Mouse (Mus musculus): ENCODE data around the gene Pde10a. TPM values are rescaled to one million over a fixed set of nuclear protein-coding genes. Genes with fewer than 3 reads are reported as not detected.

Pde10a gene
- polyA plus RNA-seq, 1 experiment from 2014 or later, result 1.9 TPM

DNA sequence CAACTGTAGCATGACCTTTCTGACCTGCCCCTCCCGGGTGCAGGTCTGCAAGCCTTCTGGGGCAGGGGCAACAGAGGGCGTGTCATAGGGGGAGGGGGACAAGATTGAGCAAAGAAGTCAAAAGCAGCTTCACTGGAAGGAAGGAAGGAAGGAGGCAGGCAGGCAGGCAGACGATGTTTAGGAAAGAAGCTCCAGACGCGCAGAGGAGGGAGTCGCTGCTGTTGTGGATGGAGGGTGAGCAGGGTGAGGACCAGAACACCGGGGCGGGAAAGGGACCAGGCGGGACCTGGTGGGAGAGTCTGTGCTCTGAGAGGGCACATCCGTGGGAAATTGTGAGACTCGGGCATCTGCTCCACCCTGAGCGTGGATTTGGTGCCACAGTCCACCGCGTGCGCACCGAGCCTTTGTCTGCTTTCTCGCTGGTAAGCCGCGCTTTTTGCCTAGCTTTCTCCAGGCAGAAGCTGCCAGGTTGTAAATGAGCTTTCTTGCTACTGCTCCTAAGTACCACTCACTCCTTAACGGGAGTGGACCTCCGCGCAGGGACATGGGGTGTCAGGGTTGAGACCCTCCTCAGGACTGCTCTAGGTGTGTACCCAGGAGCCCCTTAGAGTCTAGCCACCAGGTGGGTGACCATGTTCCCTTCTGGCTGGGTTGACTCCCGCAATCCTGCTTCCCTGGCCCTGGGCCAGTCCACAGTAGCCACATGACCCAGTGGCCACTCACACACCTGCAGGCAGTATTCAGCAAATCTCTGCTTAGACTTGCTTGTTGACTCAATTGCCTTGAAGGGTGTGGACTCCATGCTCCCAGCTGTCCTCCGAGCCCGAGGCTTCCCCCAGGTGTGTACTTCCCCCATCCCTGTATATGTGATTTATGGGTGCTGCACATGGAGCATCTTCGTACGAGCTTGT is 278.0 kb downstream of the Pde10a start:
- no peaks in the 10 kb centered on the region for H3K36me3 ChIP-seq (ENCODE audit: control insufficient read depth, insufficient read depth)
- peak overlapping the region; percentile 77 for H3K4me3 ChIP-seq (ENCODE audit: low read length)
- peaks cover 73% of the 10 kb centered on the region for H3K27me3 ChIP-seq (ENCODE audit: control insufficient read depth, insufficient read depth, low read length)
- WGBS, result 13% methylated on average over 27 of the region's 27 CpGs
- H3K9me3 ChIP-seq (replicated peaks; ENCODE audit: control insufficient read depth, low read length), result no peaks in the 10 kb centered on the region
- peak overlapping the region; percentile 75 for H3K9ac ChIP-seq (ENCODE audit: low read length)
- peak overlapping the region; percentile 98 for H3K4me2 ChIP-seq (ENCODE audit: low read depth, low read length)
- H3K27ac ChIP-seq (ENCODE audit: low read length), result no peak overlapping the region
- ATAC-seq (replicated peaks; ENCODE audit: extremely low read depth, insufficient read depth, low FRiP score), result no peak
- H3K4me1 ChIP-seq (ENCODE audit: control insufficient read depth, insufficient read depth, low read length), result peaks cover 15% of the 10 kb centered on the region

DNA sequence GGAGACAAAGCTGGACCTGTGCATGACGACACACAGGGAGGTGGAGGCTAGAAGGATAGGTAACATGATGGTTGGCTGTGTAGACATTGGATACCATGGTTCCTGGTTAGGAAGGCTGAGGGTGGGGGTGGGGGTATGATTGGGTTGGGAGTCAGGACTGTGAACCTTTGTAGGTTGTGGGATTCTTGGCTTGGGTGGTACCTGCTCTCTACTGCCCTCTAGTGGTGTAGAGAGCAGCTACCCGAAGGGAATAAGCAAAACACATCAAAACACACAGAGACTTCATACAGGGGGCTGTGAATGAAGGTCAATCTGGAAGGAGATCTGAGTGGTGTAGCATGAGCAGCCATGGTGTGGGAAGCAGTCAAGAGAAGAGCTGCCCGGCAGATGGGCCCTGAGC is 282.2 kb downstream of the Pde10a start:
- Histone ChIP-seq H3K9me3 (replicated peaks; ENCODE audit: control insufficient read depth, low read length) (no peaks in the 10 kb centered on the region), H3K36me3 (ENCODE audit: control insufficient read depth, insufficient read depth) (no peaks in the 10 kb centered on the region), H3K4me1 (ENCODE audit: control insufficient read depth, insufficient read depth, low read length) (peaks cover 7% of the 10 kb centered on the region), H3K27ac (ENCODE audit: low read length) (no peak overlapping the region), H3K4me3 (ENCODE audit: low read length) (no peak overlapping the region), H3K4me2 (ENCODE audit: low read depth, low read length) (no peak overlapping the region), H3K27me3 (ENCODE audit: control insufficient read depth, insufficient read depth, low read length) (peaks cover 63% of the 10 kb centered on the region), H3K9ac (ENCODE audit: low read length) (no peak overlapping the region)
- 45% methylated on average over 3 of the region's 3 CpGs for WGBS
- ATAC-seq (replicated peaks; ENCODE audit: extremely low read depth, insufficient read depth, low FRiP score), result no peak

DNA sequence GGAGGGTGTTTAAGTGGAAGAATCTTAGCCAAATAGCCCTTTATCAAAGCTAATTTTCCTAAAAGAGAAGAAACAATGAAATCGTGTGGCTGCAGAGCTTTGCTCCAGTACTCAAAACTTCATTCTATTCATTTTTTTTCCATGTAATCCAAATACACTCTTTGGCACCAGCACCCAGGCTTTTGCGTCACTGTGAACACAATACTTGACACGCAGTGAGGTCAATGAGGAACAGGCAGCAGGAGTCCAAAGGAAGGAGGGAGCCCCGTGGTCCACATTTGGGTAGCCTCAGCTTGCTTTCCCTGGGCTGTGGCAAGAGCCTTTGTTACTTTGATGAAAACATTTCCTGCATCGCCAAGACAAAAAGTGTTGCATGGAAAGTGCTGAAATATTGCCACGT is 284.6 kb downstream of the Pde10a start:
- H3K4me2 ChIP-seq (ENCODE audit: low read depth, low read length), result no peak overlapping the region
- peaks cover 7% of the 10 kb centered on the region for H3K4me1 ChIP-seq (ENCODE audit: control insufficient read depth, insufficient read depth, low read length)
- no peak overlapping the region for H3K4me3 ChIP-seq (ENCODE audit: low read length)
- H3K9ac ChIP-seq (ENCODE audit: low read length), result no peak overlapping the region
- ATAC-seq (replicated peaks; ENCODE audit: extremely low read depth, insufficient read depth, low FRiP score), result no peak
- peaks cover 38% of the 10 kb centered on the region for H3K27me3 ChIP-seq (ENCODE audit: control insufficient read depth, insufficient read depth, low read length)
- no peak overlapping the region for H3K27ac ChIP-seq (ENCODE audit: low read length)
- no peaks in the 10 kb centered on the region for H3K36me3 ChIP-seq (ENCODE audit: control insufficient read depth, insufficient read depth)
- WGBS, result 63% methylated on average over 6 of the region's 6 CpGs
- no peaks in the 10 kb centered on the region for H3K9me3 ChIP-seq (replicated peaks; ENCODE audit: control insufficient read depth, low read length)

DNA sequence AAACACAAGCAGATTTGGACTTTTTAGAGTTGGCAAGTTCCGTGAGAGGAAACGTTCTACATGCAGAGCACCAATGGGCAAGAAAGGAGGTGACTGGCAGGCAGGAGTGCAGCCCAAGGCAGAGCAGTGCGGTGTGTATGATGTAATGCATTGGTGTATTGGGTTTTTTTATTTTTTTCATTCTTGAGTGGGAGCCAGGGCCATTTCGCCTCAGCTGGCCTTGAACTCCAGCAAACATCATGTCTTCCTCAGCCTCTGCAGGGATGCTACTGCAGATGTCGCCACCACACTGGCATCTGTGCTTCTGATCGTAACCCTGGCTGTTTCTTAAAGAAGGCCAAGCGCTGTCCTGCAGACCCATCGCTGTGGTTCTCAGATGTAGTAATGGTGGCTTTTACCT is 285.0 kb downstream of the Pde10a start:
- 83% methylated on average over 8 of the region's 8 CpGs for whole genome bisulfite sequencing
- Histone ChIP-seq H3K27me3 (ENCODE audit: control insufficient read depth, insufficient read depth, low read length) (peaks cover 34% of the 10 kb centered on the region), H3K9ac (ENCODE audit: low read length) (no peak overlapping the region), H3K9me3 (replicated peaks; ENCODE audit: control insufficient read depth, low read length) (no peaks in the 10 kb centered on the region), H3K4me3 (ENCODE audit: low read length) (no peak overlapping the region), H3K36me3 (ENCODE audit: control insufficient read depth, insufficient read depth) (no peaks in the 10 kb centered on the region), H3K4me2 (ENCODE audit: low read depth, low read length) (no peak overlapping the region), H3K4me1 (ENCODE audit: control insufficient read depth, insufficient read depth, low read length) (peaks cover 7% of the 10 kb centered on the region), H3K27ac (ENCODE audit: low read length) (no peak overlapping the region)
- ATAC-seq (replicated peaks; ENCODE audit: extremely low read depth, insufficient read depth, low FRiP score), result no peak

DNA sequence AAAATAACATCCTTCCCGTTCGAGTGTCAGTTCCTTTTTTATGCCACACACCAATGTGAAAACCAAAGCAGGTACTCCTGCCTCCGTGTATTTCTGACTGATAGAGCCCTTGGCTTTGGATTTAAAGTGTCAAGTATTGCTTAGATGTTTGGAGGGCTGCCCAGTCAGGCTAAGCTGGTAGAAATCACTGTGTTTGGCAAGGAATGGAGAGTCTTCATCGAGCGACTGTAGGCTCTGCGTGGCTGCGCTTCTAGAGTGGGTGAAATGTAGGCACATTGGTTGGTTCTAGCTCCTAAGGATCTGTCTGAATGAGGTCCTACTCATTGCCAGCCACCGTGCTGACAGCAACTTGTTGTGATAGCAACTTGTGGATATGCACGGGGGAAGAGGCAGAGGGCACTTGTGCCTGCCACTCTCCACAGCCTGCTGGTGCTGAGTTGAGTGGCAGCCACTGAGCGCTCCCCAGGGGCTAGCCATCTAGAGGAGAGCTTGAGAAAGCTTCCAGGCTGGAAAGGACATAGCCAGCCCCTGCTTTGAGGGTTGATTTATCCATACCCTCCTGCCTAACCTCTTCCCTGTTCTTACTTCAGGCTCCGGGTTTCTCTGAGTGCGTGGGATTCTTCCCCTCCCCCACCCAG is 287.2 kb downstream of the Pde10a start:
- 0 out of 2 replicates have a peak, but pooled peaks have one; percentile 28 for ATAC-seq (replicated peaks; ENCODE audit: extremely low read depth, insufficient read depth, low FRiP score)
- H3K4me1 ChIP-seq (ENCODE audit: control insufficient read depth, insufficient read depth, low read length), result peaks cover 7% of the 10 kb centered on the region
- no peak overlapping the region for H3K4me3 ChIP-seq (ENCODE audit: low read length)
- H3K36me3 ChIP-seq (ENCODE audit: control insufficient read depth, insufficient read depth), result no peaks in the 10 kb centered on the region
- H3K27me3 ChIP-seq (ENCODE audit: control insufficient read depth, insufficient read depth, low read length), result peaks cover 21% of the 10 kb centered on the region
- WGBS, result 30% methylated on average over 12 of the region's 12 CpGs
- no peak overlapping the region for H3K27ac ChIP-seq (ENCODE audit: low read length)
- peak overlapping the region; percentile 23 for H3K4me2 ChIP-seq (ENCODE audit: low read depth, low read length)
- H3K9ac ChIP-seq (ENCODE audit: low read length), result no peak overlapping the region
- H3K9me3 ChIP-seq (replicated peaks; ENCODE audit: control insufficient read depth, low read length), result no peaks in the 10 kb centered on the region

DNA sequence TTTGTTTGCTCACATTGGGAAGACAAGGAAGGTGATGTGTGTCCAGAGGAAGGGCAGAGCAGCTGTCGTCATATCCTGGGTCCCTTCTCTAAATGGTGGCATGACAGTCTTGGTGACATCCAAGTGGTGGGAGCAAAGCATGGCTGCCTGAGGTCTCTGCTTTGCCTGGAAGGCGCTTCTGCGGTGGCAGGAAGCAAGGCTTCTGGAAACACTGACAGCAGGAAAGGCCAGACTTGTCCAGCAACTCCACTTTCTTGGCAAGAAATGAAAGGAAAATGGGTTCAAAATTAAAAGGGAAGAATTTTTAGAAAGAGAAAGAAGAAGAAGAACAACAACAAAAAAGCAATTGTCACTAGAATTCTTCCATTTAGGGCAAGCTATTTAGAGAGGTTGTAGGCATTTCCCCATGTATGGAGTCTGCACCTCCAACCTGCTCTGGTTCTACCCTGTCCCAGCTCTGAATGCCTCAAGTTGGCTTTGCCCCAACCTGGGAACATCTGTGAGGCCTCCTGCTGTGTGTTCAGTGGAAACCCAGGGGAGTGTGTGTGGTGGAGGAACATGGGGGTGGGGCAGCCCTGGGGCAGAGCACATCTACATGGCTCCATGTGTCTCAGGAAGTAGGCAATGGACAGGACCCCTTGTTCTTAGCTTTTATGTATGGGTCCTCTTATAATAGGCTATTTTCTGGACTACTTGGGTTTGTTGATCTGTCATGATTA is 288.8 kb downstream of the Pde10a start:
- no peak overlapping the region for H3K9ac ChIP-seq (ENCODE audit: low read length)
- H3K27me3 ChIP-seq (ENCODE audit: control insufficient read depth, insufficient read depth, low read length), result peaks cover 13% of the 10 kb centered on the region
- H3K9me3 ChIP-seq (replicated peaks; ENCODE audit: control insufficient read depth, low read length), result no peaks in the 10 kb centered on the region
- H3K4me1 ChIP-seq (ENCODE audit: control insufficient read depth, insufficient read depth, low read length), result peaks cover 7% of the 10 kb centered on the region
- no peak overlapping the region for H3K4me2 ChIP-seq (ENCODE audit: low read depth, low read length)
- H3K4me3 ChIP-seq (ENCODE audit: low read length), result no peak overlapping the region
- no peaks in the 10 kb centered on the region for H3K36me3 ChIP-seq (ENCODE audit: control insufficient read depth, insufficient read depth)
- H3K27ac ChIP-seq (ENCODE audit: low read length), result no peak overlapping the region
- ATAC-seq (replicated peaks; ENCODE audit: extremely low read depth, insufficient read depth, low FRiP score), result no peak
- 75% methylated on average over 3 of the region's 3 CpGs for WGBS

DNA sequence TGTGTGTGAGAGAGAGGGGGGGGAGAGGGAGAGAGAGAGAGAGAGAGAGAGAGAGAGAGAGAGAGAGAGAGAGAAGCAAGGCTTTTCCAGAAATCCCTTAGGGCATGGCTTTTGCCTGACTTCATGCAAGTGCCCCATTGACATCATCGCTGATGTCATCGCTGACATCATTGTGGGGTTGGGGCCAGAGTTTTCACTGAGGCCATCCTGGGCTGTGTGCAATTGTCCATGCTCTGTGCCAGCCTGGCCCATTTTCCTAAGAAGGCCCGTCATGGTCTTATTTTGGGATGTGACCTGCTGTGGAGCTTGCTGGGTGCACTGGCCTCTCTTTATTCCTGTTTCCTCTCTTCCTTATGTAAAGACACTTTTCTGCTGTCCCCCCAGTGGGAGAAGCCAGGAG is 290.2 kb downstream of the Pde10a start:
- Histone ChIP-seq H3K4me2 (ENCODE audit: low read depth, low read length) (no peak overlapping the region), H3K4me1 (ENCODE audit: control insufficient read depth, insufficient read depth, low read length) (peaks cover 7% of the 10 kb centered on the region), H3K27ac (ENCODE audit: low read length) (no peak overlapping the region), H3K9me3 (replicated peaks; ENCODE audit: control insufficient read depth, low read length) (no peaks in the 10 kb centered on the region), H3K4me3 (ENCODE audit: low read length) (no peak overlapping the region), H3K36me3 (ENCODE audit: control insufficient read depth, insufficient read depth) (no peaks in the 10 kb centered on the region), H3K9ac (ENCODE audit: low read length) (no peak overlapping the region), H3K27me3 (ENCODE audit: control insufficient read depth, insufficient read depth, low read length) (peaks cover 3% of the 10 kb centered on the region)
- ATAC-seq (replicated peaks; ENCODE audit: extremely low read depth, insufficient read depth, low FRiP score), result no peak
- 84% methylated on average over 3 of the region's 3 CpGs for WGBS

DNA sequence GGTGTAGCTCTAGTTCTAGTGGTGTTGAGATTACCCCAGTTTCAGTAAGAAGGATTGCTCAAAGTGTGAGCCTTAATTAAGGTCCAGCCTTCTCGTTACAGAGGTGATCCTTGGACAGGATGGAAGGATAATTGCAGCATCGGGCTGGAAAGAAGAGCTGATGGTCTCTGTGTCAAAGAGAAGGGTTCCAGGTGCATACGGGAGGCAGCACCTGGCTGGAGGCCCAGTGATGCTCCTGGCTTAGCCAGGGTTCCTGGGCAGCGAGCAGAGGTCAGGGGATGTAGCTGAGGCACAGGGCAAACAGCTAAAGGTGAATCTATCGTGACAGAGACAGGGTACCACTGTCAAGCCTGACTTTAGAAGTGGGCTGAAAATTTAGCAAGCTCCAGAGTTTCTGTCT is 290.7 kb downstream of the Pde10a start:
- no peak for ATAC-seq (replicated peaks; ENCODE audit: extremely low read depth, insufficient read depth, low FRiP score)
- WGBS, result 75% methylated on average over 5 of the region's 5 CpGs
- H3K9me3 ChIP-seq (replicated peaks; ENCODE audit: control insufficient read depth, low read length), result no peaks in the 10 kb centered on the region

DNA sequence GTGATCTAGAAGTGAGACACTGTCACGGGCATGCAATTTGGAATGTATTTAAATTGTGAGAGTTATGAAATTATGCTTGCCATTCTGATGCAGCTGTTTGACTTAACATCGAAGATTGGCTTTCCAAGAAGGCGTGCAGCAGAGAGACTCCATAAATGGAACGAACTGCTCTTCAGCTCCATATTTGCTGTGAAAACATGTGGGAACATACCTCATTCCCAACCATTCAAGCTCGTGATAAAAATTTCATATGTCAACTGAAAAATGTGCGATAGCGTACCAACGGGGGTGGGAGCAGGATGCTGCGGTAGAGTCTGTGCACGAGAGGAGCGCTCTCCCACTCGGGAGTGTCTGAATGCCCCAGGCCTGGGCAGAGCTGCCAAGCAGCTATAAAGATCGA is 293.5 kb downstream of the Pde10a start:
- H3K9me3 ChIP-seq (replicated peaks; ENCODE audit: control insufficient read depth, low read length), result no peaks in the 10 kb centered on the region
- H3K36me3 ChIP-seq (ENCODE audit: control insufficient read depth, insufficient read depth), result no peaks in the 10 kb centered on the region
- no peak overlapping the region for H3K4me2 ChIP-seq (ENCODE audit: low read depth, low read length)
- no peaks in the 10 kb centered on the region; the same call in 1 of the 2 replicates for H3K27me3 ChIP-seq (ENCODE audit: control insufficient read depth, insufficient read depth, low read length)
- WGBS, result 76% methylated on average over 13 of the region's 13 CpGs
- ATAC-seq (replicated peaks; ENCODE audit: extremely low read depth, insufficient read depth, low FRiP score), result no peak
- no peak overlapping the region for H3K9ac ChIP-seq (ENCODE audit: low read length)
- H3K4me1 ChIP-seq (ENCODE audit: control insufficient read depth, insufficient read depth, low read length), result no peaks in the 10 kb centered on the region
- no peak overlapping the region for H3K4me3 ChIP-seq (ENCODE audit: low read length)
- no peak overlapping the region for H3K27ac ChIP-seq (ENCODE audit: low read length)

More for the DNA sequence above, 290.7 kb downstream of the Pde10a start:
- Histone ChIP-seq H3K9ac (ENCODE audit: low read length) (no peak overlapping the region), H3K4me1 (ENCODE audit: control insufficient read depth, insufficient read depth, low read length) (peaks cover 7% of the 10 kb centered on the region), H3K27me3 (ENCODE audit: control insufficient read depth, insufficient read depth, low read length) (peaks cover 3% of the 10 kb centered on the region), H3K4me2 (ENCODE audit: low read depth, low read length) (no peak overlapping the region), H3K4me3 (ENCODE audit: low read length) (no peak overlapping the region), H3K27ac (ENCODE audit: low read length) (no peak overlapping the region), H3K36me3 (ENCODE audit: control insufficient read depth, insufficient read depth) (no peaks in the 10 kb centered on the region)
